Mouse (Mus musculus) limb, embryonic 15.5 days (tissue): ENCODE data around the gene Slc9a9. TPM values are rescaled to one million over a fixed set of nuclear protein-coding genes. Genes with fewer than 3 reads are reported as not detected.

ENCODE experiments used
- ATAC-seq: fragments of 200-750 bp; cut with Nextera tagmentation; 2 replicates; pipeline ENCODE4 v1.8.0; 2017; ENCODE audit warnings: low read depth, moderate TSS enrichment; ENCODE audit not compliant: insufficient number of reproducible peaks, low FRiP score, low TSS enrichment
- H3K27ac ChIP-seq: fragments of 300-500 bp; sonication (generic); 2 replicates; pipeline ENCODE4 v1.5.1; 2015; ENCODE audit warnings: moderate library complexity, mild to moderate bottlenecking, inconsistent platforms
- H3K27me3 ChIP-seq: fragments of 300-500 bp; sonication (generic); 2 replicates; pipeline ENCODE4 v1.6.1; 2015; ENCODE audit warnings: inconsistent platforms
- H3K36me3 ChIP-seq: fragments of 300-500 bp; sonication (generic); 2 replicates; pipeline ENCODE4 v1.6.1; 2015; ENCODE audit warnings: inconsistent platforms
- H3K4me1 ChIP-seq: fragments of 300-500 bp; sonication (generic); 2 replicates; pipeline ENCODE4 v1.6.1; 2015; ENCODE audit warnings: inconsistent platforms
- H3K4me2 ChIP-seq: fragments of 300-500 bp; sonication (generic); 2 replicates; pipeline ENCODE4 v1.6.1; 2015; ENCODE audit warnings: mild to moderate bottlenecking, inconsistent platforms
- H3K4me3 ChIP-seq: fragments of 300-500 bp; sonication (generic); 2 replicates; pipeline ENCODE4 v1.5.1; 2015; ENCODE audit warnings: mild to moderate bottlenecking, inconsistent platforms
- H3K9ac ChIP-seq: fragments of 300-500 bp; sonication (generic); 2 replicates; pipeline ENCODE4 v1.6.1; 2015; ENCODE audit warnings: inconsistent platforms
- H3K9me3 ChIP-seq: fragments of 300-500 bp; sonication (generic); 2 replicates; pipeline ENCODE4 v1.6.1; 2016; ENCODE audit warnings: inconsistent platforms
- whole genome bisulfite sequencing: fragments of 180-500 bp; shearing (Covaris S2); methylation state at CpG from one replicate; pipeline ENCODE4 v1.1.7; 2015; 5-methylcytosine and 5-hydroxymethylcytosine counted together
- polyA plus RNA-seq: library from polyadenylated mRNA; unstranded; fragments of >200 nt; fragmentation: Nextera tagmentation; extraction: Ambion mirVana; gene quantifications from 2 replicates; pipeline ENCODE4 v1.2.1, GENCODE M21; 2015

Gene Slc9a9
- polyA plus RNA-seq, 1 experiment from 2014 or later, result 6.1 TPM

- Histone ChIP-seq H3K27me3 (no peaks in the 10 kb centered on the region), H3K9ac (no peak overlapping the region), H3K4me1 (peaks cover 3% of the 10 kb centered on the region; the same call in 1 of the 2 replicates), H3K4me3 (no peak overlapping the region), H3K27ac (no peak overlapping the region), H3K36me3 (no peaks in the 10 kb centered on the region), H3K4me2 (no peak overlapping the region), H3K9me3 (no peaks in the 10 kb centered on the region)
- no peak for ATAC-seq
- WGBS, result 56% methylated on average over 4 of the region's 4 CpGs
These were observed 482.0 kb downstream of the Slc9a9 start for GRCm38 (mm10) chr9:95151746-95152145.

DNA sequence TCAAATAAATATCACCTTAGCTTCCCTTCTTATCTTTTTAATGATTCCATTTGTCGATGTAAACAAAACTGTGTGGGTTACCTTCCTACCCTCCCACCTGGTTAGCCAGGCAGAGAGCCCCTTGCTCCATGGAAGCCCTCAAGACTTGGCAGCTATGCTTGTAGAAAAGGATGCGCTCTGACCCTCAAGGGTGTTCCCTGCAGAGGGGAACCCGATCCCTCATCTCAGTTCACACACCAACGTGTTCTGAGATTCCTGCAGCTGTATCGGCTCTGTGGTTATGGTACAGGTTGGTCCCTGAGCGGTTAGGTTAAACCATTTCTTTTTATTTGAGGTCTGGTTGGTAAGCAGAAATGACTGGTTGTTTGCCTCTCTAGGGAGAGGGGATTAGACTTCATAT lies 484.3 kb downstream of the Slc9a9 start:
- ATAC-seq, result no peak
- no peaks in the 10 kb centered on the region for H3K9me3 ChIP-seq
- no peak overlapping the region for H3K4me2 ChIP-seq
- no peaks in the 10 kb centered on the region for H3K36me3 ChIP-seq
- H3K27ac ChIP-seq, result no peak overlapping the region
- peaks cover 3% of the 10 kb centered on the region; the same call in 1 of the 2 replicates for H3K4me1 ChIP-seq
- no peaks in the 10 kb centered on the region for H3K27me3 ChIP-seq
- no peak overlapping the region for H3K9ac ChIP-seq
- H3K4me3 ChIP-seq, result no peak overlapping the region
- 73% methylated on average over 6 of the region's 6 CpGs for WGBS

DNA sequence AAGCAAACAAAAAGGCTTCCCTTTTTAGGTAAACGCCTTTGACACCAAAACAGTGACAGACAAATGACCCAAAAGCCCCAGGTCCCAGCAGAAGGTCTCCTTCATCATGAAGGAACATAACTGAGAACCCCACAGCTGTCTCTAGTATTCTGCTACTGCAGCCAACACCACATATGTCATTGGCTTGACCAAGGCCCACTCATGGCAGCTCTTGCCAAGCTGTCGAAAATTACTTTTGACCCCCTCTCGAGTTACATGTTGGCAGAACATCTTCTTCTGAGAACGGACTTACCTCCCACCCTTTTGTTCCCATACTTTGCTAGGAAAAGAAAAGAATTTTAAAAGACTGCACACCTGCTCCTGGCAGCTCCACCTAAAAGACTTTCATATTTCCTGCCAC lies 488.2 kb downstream of the Slc9a9 start:
- H3K9me3 ChIP-seq, result no peaks in the 10 kb centered on the region
- H3K36me3 ChIP-seq, result no peaks in the 10 kb centered on the region
- H3K4me2 ChIP-seq, result no peak overlapping the region
- no peak for ATAC-seq
- H3K4me1 ChIP-seq, result no peaks in the 10 kb centered on the region; the same call in 1 of the 2 replicates
- no peak overlapping the region for H3K9ac ChIP-seq
- H3K4me3 ChIP-seq, result no peak overlapping the region
- H3K27me3 ChIP-seq, result no peaks in the 10 kb centered on the region
- H3K27ac ChIP-seq, result no peak overlapping the region
- WGBS, result 49% methylated on average over 4 of the region's 4 CpGs

DNA sequence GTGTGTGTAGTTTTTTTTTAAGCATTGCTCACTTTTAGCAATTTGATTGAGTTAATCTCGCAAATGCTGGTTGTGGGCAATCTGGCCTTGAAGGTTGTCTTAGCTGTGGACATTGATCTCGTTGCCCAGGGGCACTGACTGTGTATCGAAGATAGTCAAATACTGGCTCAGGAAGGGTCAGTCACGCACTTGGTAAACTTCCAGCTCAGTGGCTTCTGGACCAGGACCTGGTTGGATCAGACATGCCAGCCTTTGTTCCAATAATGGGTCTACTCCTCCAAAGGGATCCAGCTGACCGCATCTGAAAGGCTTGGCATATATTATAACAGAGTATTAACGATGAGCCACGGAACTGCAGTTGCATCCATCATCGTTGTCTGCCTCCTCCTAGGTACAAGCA lies 489.2 kb downstream of the Slc9a9 start:
- 91% methylated on average over 8 of the region's 8 CpGs for WGBS
- Histone ChIP-seq H3K27me3 (no peaks in the 10 kb centered on the region), H3K9ac (no peak overlapping the region)

DNA sequence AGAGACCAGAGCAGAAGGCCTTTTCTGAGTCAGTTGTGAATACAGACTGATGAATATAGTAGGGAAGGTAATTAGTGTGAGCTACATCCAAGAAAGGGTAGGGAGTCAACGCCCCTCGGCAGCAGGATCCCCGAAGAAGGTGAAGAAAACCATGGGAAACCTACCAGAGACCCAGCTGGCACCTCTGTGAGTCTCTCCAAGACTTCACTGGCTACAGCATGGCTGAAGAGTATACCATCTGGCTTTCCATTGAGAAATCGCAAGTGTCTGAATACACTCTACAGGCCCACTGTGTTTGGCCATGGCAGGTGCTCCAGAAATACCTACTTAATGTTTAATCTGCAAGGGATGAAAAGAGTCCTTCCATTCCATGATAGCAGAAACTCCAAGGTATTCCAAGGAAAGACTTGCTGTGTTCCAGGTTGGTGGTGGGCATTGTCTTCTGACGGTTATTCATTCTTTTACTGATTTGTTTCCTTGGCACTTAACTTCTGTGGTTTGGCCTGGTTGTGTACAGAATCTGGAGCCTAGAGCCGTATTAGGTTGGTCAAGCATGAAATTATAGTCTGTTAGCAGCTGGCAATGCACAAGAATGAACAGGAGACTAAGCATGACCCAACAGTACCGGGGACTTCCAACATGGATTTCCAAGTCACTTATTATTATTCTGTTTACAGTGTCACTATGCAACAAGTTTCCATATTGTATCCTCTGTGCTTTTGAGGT lies 491.0 kb downstream of the Slc9a9 start:
- H3K9ac ChIP-seq, result no peak overlapping the region
- no peak for ATAC-seq
- 85% methylated on average over 7 of the region's 7 CpGs for WGBS
- H3K4me1 ChIP-seq, result no peaks in the 10 kb centered on the region
- no peak overlapping the region for H3K4me3 ChIP-seq
- H3K9me3 ChIP-seq, result no peaks in the 10 kb centered on the region
- H3K36me3 ChIP-seq, result no peaks in the 10 kb centered on the region
- H3K4me2 ChIP-seq, result no peak overlapping the region
- H3K27me3 ChIP-seq, result no peaks in the 10 kb centered on the region
- no peak overlapping the region for H3K27ac ChIP-seq

More for the DNA sequence above, 489.2 kb downstream of the Slc9a9 start:
- no peak overlapping the region for H3K4me3 ChIP-seq
- H3K9me3 ChIP-seq, result no peaks in the 10 kb centered on the region
- ATAC-seq, result no peak
- no peak overlapping the region for H3K27ac ChIP-seq
- no peaks in the 10 kb centered on the region for H3K4me1 ChIP-seq
- no peaks in the 10 kb centered on the region for H3K36me3 ChIP-seq
- H3K4me2 ChIP-seq, result no peak overlapping the region

GRCm38 (mm10) chr9:95161699-95162098 lies 492.0 kb downstream of the Slc9a9 start:
- Histone ChIP-seq H3K9ac (no peak overlapping the region), H3K4me3 (no peak overlapping the region), H3K9me3 (no peaks in the 10 kb centered on the region), H3K4me2 (no peak overlapping the region), H3K27ac (no peak overlapping the region), H3K36me3 (no peaks in the 10 kb centered on the region), H3K4me1 (0 out of 2 replicates have a peak, but pooled peaks cover 2% of the 10 kb centered on the region), H3K27me3 (no peaks in the 10 kb centered on the region)
- WGBS, result 41% methylated on average over 2 of the region's 2 CpGs
- ATAC-seq, result no peak

DNA sequence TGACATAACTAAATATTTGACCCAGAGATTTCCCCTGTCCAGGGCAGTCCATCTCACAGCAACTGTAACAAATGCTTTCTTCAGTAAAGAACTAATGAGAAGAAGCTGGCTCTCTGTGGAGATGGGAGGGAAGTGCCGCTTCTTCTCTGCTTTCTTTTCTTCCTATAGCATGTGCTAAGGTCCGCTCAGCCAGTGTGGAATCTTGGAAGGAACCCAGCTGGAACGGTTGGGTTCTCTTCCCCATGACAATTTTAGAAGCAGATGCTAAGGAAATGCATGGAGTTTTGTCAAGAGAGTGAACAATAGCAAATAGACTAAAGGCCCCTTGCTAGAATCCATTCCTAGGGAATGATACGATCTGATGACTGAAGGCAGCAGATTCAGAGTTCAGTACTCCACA lies 496.5 kb downstream of the Slc9a9 start:
- H3K27me3 ChIP-seq, result no peaks in the 10 kb centered on the region
- no peak overlapping the region for H3K9ac ChIP-seq
- no peak overlapping the region for H3K27ac ChIP-seq
- ATAC-seq, result no peak
- no peaks in the 10 kb centered on the region for H3K36me3 ChIP-seq
- H3K9me3 ChIP-seq, result no peaks in the 10 kb centered on the region
- H3K4me1 ChIP-seq, result 0 out of 2 replicates have a peak, but pooled peaks cover 2% of the 10 kb centered on the region
- no peak overlapping the region for H3K4me3 ChIP-seq
- no peak overlapping the region for H3K4me2 ChIP-seq
- WGBS, result 56% methylated on average over 4 of the region's 4 CpGs

DNA sequence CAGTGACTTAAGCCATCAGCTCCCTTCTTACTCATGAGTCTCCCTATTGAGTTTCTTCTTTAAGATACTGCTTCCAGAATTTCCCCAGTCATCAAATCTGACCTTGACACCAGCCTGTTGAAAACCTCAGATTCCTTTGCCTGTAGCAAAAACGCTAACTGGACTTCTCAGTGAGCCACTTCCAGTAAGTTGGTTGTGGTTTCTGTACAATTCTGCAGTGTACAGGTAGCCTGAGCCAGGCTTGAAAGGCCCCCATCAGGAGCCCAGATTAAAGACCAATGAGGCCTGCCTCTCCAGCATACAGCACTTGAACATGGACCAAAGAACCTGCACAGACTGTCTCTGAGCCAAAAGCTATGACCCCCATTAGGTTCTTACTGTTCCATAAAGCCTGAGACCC lies 498.1 kb downstream of the Slc9a9 start:
- ATAC-seq, result no peak
- Histone ChIP-seq H3K27ac (no peak overlapping the region), H3K4me2 (no peak overlapping the region), H3K36me3 (no peaks in the 10 kb centered on the region), H3K9me3 (no peaks in the 10 kb centered on the region), H3K27me3 (no peaks in the 10 kb centered on the region), H3K4me1 (0 out of 2 replicates have a peak, but pooled peaks cover 2% of the 10 kb centered on the region), H3K9ac (no peak overlapping the region), H3K4me3 (no peak overlapping the region)
- 71% methylated on average over 1 of the region's 1 CpGs for WGBS

DNA sequence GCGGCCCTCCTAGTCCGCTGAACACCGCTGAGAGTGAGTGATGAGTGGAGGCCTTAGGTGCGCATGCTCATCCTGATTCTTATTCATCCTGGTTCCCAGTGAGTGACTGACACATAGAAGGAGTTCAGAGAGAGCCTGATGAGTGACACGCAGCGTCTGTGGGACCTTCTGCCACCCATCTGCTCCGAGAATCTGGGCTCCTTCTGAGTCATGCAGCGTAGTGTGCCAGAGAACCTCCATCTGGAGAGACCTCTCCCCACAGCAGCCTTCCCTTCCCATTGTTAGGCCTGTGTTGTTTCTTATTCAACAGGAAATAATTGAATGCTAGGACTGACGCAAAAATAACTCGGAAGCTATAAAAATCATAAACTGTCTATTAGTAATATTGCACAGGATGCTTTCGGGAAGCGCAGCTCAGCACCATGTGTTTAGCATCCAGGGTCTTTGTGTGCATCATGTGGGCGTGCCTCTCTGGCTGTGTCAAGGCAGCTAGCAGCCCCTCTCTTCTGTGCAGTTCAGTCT lies 498.8 kb downstream of the Slc9a9 start:
- H3K36me3 ChIP-seq, result no peaks in the 10 kb centered on the region
- H3K4me1 ChIP-seq, result 0 out of 2 replicates have a peak, but pooled peaks cover 2% of the 10 kb centered on the region
- no peaks in the 10 kb centered on the region for H3K27me3 ChIP-seq
- ATAC-seq, result 0 out of 2 replicates have a peak, but pooled peaks have one; percentile 44
- H3K9ac ChIP-seq, result no peak overlapping the region
- H3K27ac ChIP-seq, result no peak overlapping the region
- H3K4me2 ChIP-seq, result no peak overlapping the region
- no peak overlapping the region for H3K4me3 ChIP-seq
- H3K9me3 ChIP-seq, result no peaks in the 10 kb centered on the region
- WGBS, result 78% methylated on average over 13 of the region's 13 CpGs

- no peak overlapping the region for H3K27ac ChIP-seq
- H3K4me1 ChIP-seq, result peaks cover 24% of the 10 kb centered on the region
- ATAC-seq, result no peak
- WGBS, result 88% methylated on average over 3 of the region's 3 CpGs
- H3K4me3 ChIP-seq, result no peak overlapping the region
- no peak overlapping the region for H3K4me2 ChIP-seq
- H3K9me3 ChIP-seq, result no peaks in the 10 kb centered on the region
- H3K36me3 ChIP-seq, result no peaks in the 10 kb centered on the region
- H3K9ac ChIP-seq, result no peak overlapping the region
- no peaks in the 10 kb centered on the region for H3K27me3 ChIP-seq
These were observed 508.5 kb downstream of the Slc9a9 start for GRCm38 (mm10) chr9:95178170-95178569.

DNA sequence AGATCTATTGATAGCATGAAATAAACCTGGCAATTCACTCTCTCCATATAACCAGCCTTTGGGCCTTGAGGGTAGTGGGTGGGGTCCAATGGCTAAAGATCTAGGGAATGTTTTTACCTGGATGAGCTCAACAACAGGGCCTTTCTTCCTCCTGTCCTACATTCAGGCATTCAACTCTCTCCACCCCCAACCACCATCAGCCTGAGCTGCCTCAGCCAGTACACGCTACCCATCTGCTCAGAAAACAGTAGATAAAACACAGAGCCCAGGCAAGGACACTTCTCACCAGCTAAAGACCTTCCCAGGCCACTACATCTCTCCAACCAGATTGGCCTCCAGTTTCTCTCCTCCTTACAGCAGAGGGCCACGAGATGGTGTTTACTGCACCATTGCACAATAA lies 510.3 kb downstream of the Slc9a9 start:
- no peaks in the 10 kb centered on the region for H3K9me3 ChIP-seq
- no peak overlapping the region for H3K9ac ChIP-seq
- H3K4me3 ChIP-seq, result no peak overlapping the region
- no peak overlapping the region for H3K4me2 ChIP-seq
- 57% methylated on average over 2 of the region's 2 CpGs for WGBS
- no peak for ATAC-seq
- H3K27ac ChIP-seq, result no peak overlapping the region
- H3K4me1 ChIP-seq, result peaks cover 25% of the 10 kb centered on the region
- no peaks in the 10 kb centered on the region for H3K36me3 ChIP-seq
- H3K27me3 ChIP-seq, result no peaks in the 10 kb centered on the region

DNA sequence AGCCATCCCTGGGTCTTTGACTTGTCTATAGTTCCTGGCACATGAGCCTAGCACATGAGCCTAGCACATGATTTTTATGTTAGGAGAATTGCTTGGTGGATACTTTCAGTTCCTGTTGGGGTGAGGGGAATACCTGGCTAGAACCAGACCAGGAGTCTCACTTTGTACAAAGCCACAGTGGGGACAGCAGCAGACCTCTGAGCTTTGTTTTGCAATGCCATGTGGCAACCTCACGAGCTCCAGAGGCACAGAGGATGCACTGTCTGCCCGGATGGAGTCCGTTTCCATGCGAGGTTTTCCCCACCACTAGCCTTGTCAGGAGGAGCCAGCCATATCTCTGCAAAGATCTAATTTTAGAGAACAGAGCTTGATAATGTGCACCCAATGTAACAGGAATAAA lies 510.9 kb downstream of the Slc9a9 start:
- no peak overlapping the region for H3K4me3 ChIP-seq
- no peak overlapping the region for H3K4me2 ChIP-seq
- H3K4me1 ChIP-seq, result peaks cover 25% of the 10 kb centered on the region
- H3K9ac ChIP-seq, result no peak overlapping the region
- H3K27me3 ChIP-seq, result no peaks in the 10 kb centered on the region
- no peak for ATAC-seq
- H3K27ac ChIP-seq, result no peak overlapping the region
- no peaks in the 10 kb centered on the region for H3K9me3 ChIP-seq
- 46% methylated on average over 4 of the region's 4 CpGs for WGBS
- H3K36me3 ChIP-seq, result no peaks in the 10 kb centered on the region
